Mouse (Mus musculus) olfactory bulb, adult 2 months (tissue): ENCODE measurements around the gene Rbms2.

ENCODE experiments used
- CTCF ChIP-seq: fragments of 200-500 bp; IDR thresholded peaks from 2 replicates; pipeline ENCODE4 v1.5.1; 2012; ENCODE audit warnings: low read depth, mild to moderate bottlenecking, low read length, moderate library complexity; ENCODE audit not compliant: insufficient read depth
- POLR2A ChIP-seq: fragments of 200-500 bp; IDR thresholded peaks from 2 replicates; pipeline ENCODE4 v1.6.1; 2012; ENCODE audit warnings: mild to moderate bottlenecking, low read depth, low read length, moderate library complexity; ENCODE audit not compliant: insufficient read depth

DNA sequence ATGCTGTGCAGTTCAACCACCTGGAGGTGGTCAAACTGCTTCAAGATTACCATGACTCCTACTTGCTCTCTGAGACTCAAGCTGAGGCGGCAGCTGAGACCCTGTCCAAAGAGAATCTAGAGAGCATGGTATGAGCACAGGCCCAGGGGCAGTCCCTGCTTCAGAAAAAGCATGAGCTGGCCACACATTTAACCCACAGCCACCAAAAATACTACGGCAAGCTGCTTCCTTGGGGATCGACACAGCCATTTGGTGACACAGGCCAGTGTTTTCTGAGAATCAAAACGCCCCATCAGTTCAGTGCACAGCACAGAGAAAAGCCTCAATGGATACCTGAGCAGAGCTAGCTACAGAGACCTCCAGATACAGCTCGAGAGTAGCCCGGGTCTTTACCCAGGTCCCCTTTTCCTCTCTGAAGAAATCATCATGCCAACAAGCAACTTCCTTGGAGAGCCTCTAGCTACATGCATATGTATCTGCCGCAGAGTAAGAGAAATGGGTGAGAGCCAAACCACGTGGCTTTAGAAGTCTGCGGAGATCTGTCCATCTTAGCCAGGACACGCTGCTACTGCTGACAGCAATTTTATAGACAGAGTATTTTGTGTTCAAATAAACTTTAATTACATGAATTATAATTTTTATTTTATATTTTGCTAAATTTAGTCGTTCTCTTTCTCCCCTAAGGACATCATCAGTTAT is 29.4 kb upstream of the Rbms2 start:
- TF ChIP-seq CTCF, result no peak
- TF ChIP-seq POLR2A, result no peak
